ENCODE assay signal across 8 mouse cellular contexts in genomic region chr2:80580311-80580961, GRCm38 (mm10). TPM values are rescaled to one million over a fixed set of nuclear protein-coding genes. Genes with fewer than 3 reads are reported as not detected.
A peak's percentile ranks its signal among the peaks of the same experiment; 100 is the strongest.
DNase-seq lines count a peak whose midpoint lies in the region; ATAC-seq and TF ChIP-seq lines count a peak whose summit lies in the region.

No protein-coding gene starts in this region.

- peak overlapping the region; percentile 62 for H3K4me2 ChIP-seq in kidney, postnatal 0 days (ENCODE audit: low read length)
- H3K4me2 ChIP-seq in stomach, postnatal 0 days (replicated peaks; ENCODE audit: low read depth) = peak overlapping the region; percentile 58

- peak; percentile 69 for DNase-seq in kidney, adult 18-20 months
- no peak for DNase-seq in kidney, postnatal 10 days
- DNase-seq in ES-E14 (ENCODE audit: low read depth, low spot score) = no peak
- peak; percentile 5 for DNase-seq in c-Kit-positive CD71-negative TER-119-negative erythroid progenitor cells, embryonic 14.5 days (ENCODE audit: low read depth)
- peak; percentile 30 for DNase-seq in forelimb bud, embryonic 11.5 days (ENCODE audit: low read depth, low spot score)
- peak; percentile 62 for DNase-seq in kidney, postnatal 0 days (ENCODE audit: low spot score)
- peak; percentile 36 for DNase-seq in mesoderm, embryonic 11.5 days (ENCODE audit: low read depth, low spot score)
- DNase-seq in stomach, postnatal 0 days (ENCODE audit: low spot score) = peak; percentile 52

- H3K27ac ChIP-seq in ES-E14 (ENCODE audit: insufficient read depth, low read depth, low read length, poor library complexity, severe bottlenecking) = peak overlapping the region; percentile 45
- peak overlapping the region; percentile 99 for H3K27ac ChIP-seq in kidney, postnatal 0 days
- peak overlapping the region; percentile 100 for H3K27ac ChIP-seq in stomach, postnatal 0 days (replicated peaks)

- no peak for TF ChIP-seq EP300 in stomach, postnatal 0 days (optimal IDR thresholded peaks at IDR 0.05)

- in situ Hi-C loops in ES-E14 (cut with MboI; ENCODE audit: low sequenced_read_pairs in 2 of 2, unreplicated experiment in 2 of 2) = no loop called here

- H3K36me3 ChIP-seq in ES-E14 (ENCODE audit: control insufficient read depth, insufficient read depth, low read length, poor library complexity, severe bottlenecking) = no peaks in the 10 kb centered on the region
- no peaks in the 10 kb centered on the region for H3K36me3 ChIP-seq in kidney, postnatal 0 days (ENCODE audit: insufficient read depth, low read length)
- H3K36me3 ChIP-seq in stomach, postnatal 0 days (ENCODE audit: control insufficient read depth, insufficient read depth, low read length) = no peaks in the 10 kb centered on the region

- no peaks in the 10 kb centered on the region for H3K9me3 ChIP-seq in ES-E14 (ENCODE audit: control insufficient read depth, insufficient read depth, low read depth, low read length)
- no peaks in the 10 kb centered on the region for H3K9me3 ChIP-seq in kidney, postnatal 0 days (replicated peaks; ENCODE audit: low read length)
- H3K9me3 ChIP-seq in stomach, postnatal 0 days (ENCODE audit: control insufficient read depth, low read length) = no peaks in the 10 kb centered on the region

- peak overlapping the region; percentile 93 to 94 for H3K4me3 ChIP-seq in ES-E14 (ENCODE audit: insufficient read depth in 1 of 2, low read depth in 1 of 2, low read length in 2 of 2, poor library complexity in 1 of 2, severe bottlenecking in 1 of 2)
- H3K4me3 ChIP-seq in kidney, postnatal 0 days (replicated peaks; ENCODE audit: low read depth, low read length) = peak overlapping the region; percentile 97
- H3K4me3 ChIP-seq in stomach, postnatal 0 days (ENCODE audit: low read depth, low read length) = peak overlapping the region; percentile 97

- peak overlapping the region; percentile 91 for H3K9ac ChIP-seq in ES-E14 (ENCODE audit: insufficient read depth, low read depth, low read length, poor library complexity, severe bottlenecking)
- H3K9ac ChIP-seq in kidney, postnatal 0 days (ENCODE audit: low read depth, low read length) = peak overlapping the region; percentile 99
- H3K9ac ChIP-seq in stomach, postnatal 0 days (ENCODE audit: low read length) = peak overlapping the region; percentile 99

- 0 out of 4 replicates have a peak, but pooled peaks cover 0 to 2% of the 10 kb centered on the region in 2 experiments for H3K4me1 ChIP-seq in ES-E14 (ENCODE audit: control insufficient read depth in 2 of 2, insufficient read depth in 2 of 2, low read length in 2 of 2, poor library complexity in 1 of 2)
- peaks cover 11% of the 10 kb centered on the region for H3K4me1 ChIP-seq in kidney, postnatal 0 days (replicated peaks; ENCODE audit: insufficient read depth, low read length)
- H3K4me1 ChIP-seq in stomach, postnatal 0 days (replicated peaks; ENCODE audit: control insufficient read depth, insufficient read depth) = 0 out of 2 replicates have a peak, but pooled peaks cover 4% of the 10 kb centered on the region

- TF ChIP-seq CTCF in kidney, postnatal 0 days (IDR thresholded peaks at IDR 0.05; ENCODE audit: low read depth) = no peak
- no peak for TF ChIP-seq CTCF in stomach, postnatal 0 days (IDR thresholded peaks at IDR 0.05; ENCODE audit: low read depth)

- under 1% methylated on average over 58 of the region's 65 CpGs for WGBS in kidney, postnatal 0 days
- WGBS in stomach, postnatal 0 days = under 1% methylated on average over 58 of the region's 65 CpGs

- peak; percentile 71 for ATAC-seq in kidney, postnatal 0 days (replicated peaks; ENCODE audit: low FRiP score, low read depth)
- peak; percentile 72 for ATAC-seq in stomach, postnatal 0 days (ENCODE audit: low FRiP score, low TSS enrichment)

- no peaks in the 10 kb centered on the region for H3K27me3 ChIP-seq in kidney, postnatal 0 days (ENCODE audit: insufficient read depth, low read length)
- H3K27me3 ChIP-seq in stomach, postnatal 0 days (ENCODE audit: control insufficient read depth, insufficient read depth, low read length) = no peaks in the 10 kb centered on the region

TF ChIP-seq in ES-E14, 5 proteins besides CTCF, POLR2A, EP300 and RAD21:
- no peak for TF ChIP-seq ZC3H11A (IDR thresholded peaks at IDR 0.05; ENCODE audit: borderline replicate concordance, low read depth, low read length)
- no peak for TF ChIP-seq ZNF384 (IDR thresholded peaks at IDR 0.05; ENCODE audit: low read depth, low read length)
- TF ChIP-seq CHD2 (IDR thresholded peaks at IDR 0.05; ENCODE audit: low read depth, low read length) = no peak
- no peak; the same call in 1 of the 2 replicates for TF ChIP-seq HCFC1 (IDR thresholded peaks at IDR 0.05; ENCODE audit: borderline replicate concordance, insufficient read depth, low read length)
- no peak for TF ChIP-seq MAFK (IDR thresholded peaks at IDR 0.05; ENCODE audit: insufficient read depth, low read depth, low read length)

RNA-seq across cellular contexts. Expression of gene Nckap1, which starts 0.7 kb away (rescaled TPM):
- total RNA-seq in ES-E14 (2012; rRNA removed) = 50.3 and 62.6 TPM in 2 replicates
- 55.3 and 56.6 TPM in 2 replicates for polyA plus RNA-seq in kidney, postnatal 0 days (2015; fragmentation: Nextera tagmentation; extraction: Ambion mirVana)
- polyA plus RNA-seq in stomach, postnatal 0 days (2015; fragmentation: Nextera tagmentation; extraction: Ambion mirVana) = 51.0 and 51.6 TPM in 2 replicates

RNA-seq across cellular contexts. Expression of gene Dusp19, which starts 36.4 kb away (rescaled TPM):
- total RNA-seq in ES-E14 (2012; rRNA removed) = 7.3 TPM in 2 replicates
- polyA plus RNA-seq in kidney, postnatal 0 days (2015; fragmentation: Nextera tagmentation; extraction: Ambion mirVana) = 13.5 and 14.3 TPM in 2 replicates
- polyA plus RNA-seq in stomach, postnatal 0 days (2015; fragmentation: Nextera tagmentation; extraction: Ambion mirVana) = 10.2 and 10.3 TPM in 2 replicates

RNA-seq across cellular contexts. Expression of gene Nup35, which starts 36.6 kb away (rescaled TPM):
- total RNA-seq in ES-E14 (2012; rRNA removed) = 39.1 and 55.8 TPM in 2 replicates
- 29.0 and 30.7 TPM in 2 replicates for polyA plus RNA-seq in kidney, postnatal 0 days (2015; fragmentation: Nextera tagmentation; extraction: Ambion mirVana)
- 17.1 and 18.0 TPM in 2 replicates for polyA plus RNA-seq in stomach, postnatal 0 days (2015; fragmentation: Nextera tagmentation; extraction: Ambion mirVana)

Comparison
In these comparisons a context has a peak if more than half of its experiments do, and no peak if none do; other contexts are left out.
1. DNase-seq: peak in kidney, adult 18-20 months (single experiment), c-Kit-positive CD71-negative TER-119-negative erythroid progenitor cells, embryonic 14.5 days (single experiment), forelimb bud, embryonic 11.5 days (single experiment), kidney, postnatal 0 days (single experiment), mesoderm, embryonic 11.5 days (single experiment) and stomach, postnatal 0 days (single experiment); none in kidney, postnatal 10 days (single experiment) and ES-E14 (single experiment).
2. H3K27ac ChIP-seq: peak in every context shown above with its lines; median percentile 100 in stomach, postnatal 0 days; 99 in kidney, postnatal 0 days; 45 in ES-E14.
3. Peak in every context shown above with its lines, with median percentiles within 50 percentile points of each other: H3K4me3 ChIP-seq and H3K9ac ChIP-seq.